Mouse (Mus musculus) ES-E14 (cell line): ENCODE data around the gene Grap2. TPM values are rescaled to one million over a fixed set of nuclear protein-coding genes. Genes with fewer than 3 reads are reported as not detected.

ENCODE experiments used
- DNase-seq: peaks from one replicate; pipeline ENCODE4 v3.0.0-alpha.2; 2013; ENCODE audit warnings: low read depth, low spot score
- H3K27ac ChIP-seq: 2 replicates; pipeline ENCODE4 v1.5.1; 2012; ENCODE audit warnings: low read depth, mild to moderate bottlenecking, low read length, moderate library complexity, mixed read lengths; ENCODE audit not compliant: poor library complexity, insufficient read depth, severe bottlenecking
- H3K36me3 ChIP-seq: 2 replicates; pipeline ENCODE4 v1.6.1; 2012; ENCODE audit warnings: mild to moderate bottlenecking, low read length, moderate library complexity, mixed read lengths; ENCODE audit not compliant: control insufficient read depth, poor library complexity, insufficient read depth, severe bottlenecking
- H3K4me1 ChIP-seq, 2 experiments: fragments of 150-350 bp in 1 of 2; sonication (generic) in 1 of 2; 2 replicates each; pipeline ENCODE4 v1.6.1; 2012; ENCODE audit warnings: low read length in 2 of 2, mild to moderate bottlenecking in 1 of 2, mixed read lengths in 1 of 2; ENCODE audit not compliant: control insufficient read depth in 2 of 2, insufficient read depth in 2 of 2, poor library complexity in 1 of 2
- H3K4me3 ChIP-seq, 2 experiments: fragments of 150-350 bp in 1 of 2; sonication (generic) in 1 of 2; 2 replicates each; pipeline ENCODE4 v1.5.1; 2012; ENCODE audit warnings: low read length in 2 of 2, low read depth in 1 of 2, mild to moderate bottlenecking in 1 of 2, mixed read lengths in 1 of 2; ENCODE audit not compliant: insufficient read depth in 1 of 2, poor library complexity in 1 of 2, severe bottlenecking in 1 of 2
- H3K9ac ChIP-seq: 2 replicates; pipeline ENCODE4 v1.6.1; 2012; ENCODE audit warnings: low read depth, mild to moderate bottlenecking, low read length, mixed read lengths; ENCODE audit not compliant: poor library complexity, insufficient read depth, severe bottlenecking
- H3K9me3 ChIP-seq: fragments of 150-350 bp; sonication (generic); 2 replicates; pipeline ENCODE4 v1.6.1; 2012; ENCODE audit warnings: low read depth, mild to moderate bottlenecking, low read length; ENCODE audit not compliant: control insufficient read depth, insufficient read depth
- CHD2 ChIP-seq: IDR thresholded peaks from 2 replicates; pipeline ENCODE4 v1.6.1; 2014; ENCODE audit warnings: mild to moderate bottlenecking, low read depth, low read length, inconsistent platforms
- HCFC1 ChIP-seq: IDR thresholded peaks from 2 replicates; pipeline ENCODE4 v1.6.1; 2012; ENCODE audit warnings: low read length, inconsistent platforms, borderline replicate concordance; ENCODE audit not compliant: insufficient read depth
- MAFK ChIP-seq: IDR thresholded peaks from 2 replicates; pipeline ENCODE4 v1.6.1; 2014; ENCODE audit warnings: mild to moderate bottlenecking, low read depth, low read length, inconsistent platforms; ENCODE audit not compliant: insufficient read depth
- ZC3H11A ChIP-seq: IDR thresholded peaks from 2 replicates; pipeline ENCODE4 v1.6.1; 2012; ENCODE audit warnings: low read depth, mild to moderate bottlenecking, inconsistent platforms, low read length, borderline replicate concordance
- ZNF384 ChIP-seq: IDR thresholded peaks from 2 replicates; pipeline ENCODE4 v1.6.1; 2012; ENCODE audit warnings: low read depth, low read length, inconsistent platforms
- in situ Hi-C, 2 experiments: fragments of 600-800 bp; cut with MboI; formaldehyde crosslinking; loops; one replicate each; pipeline ENCODE4 v1.15.1; 2025; ENCODE audit warnings: low sequenced_read_pairs in 2 of 2, inconsistent platforms in 1 of 2; ENCODE audit not compliant: unreplicated experiment in 2 of 2
- total RNA-seq: library from RNA; depleted of rRNA; stranded (reverse); fragments of 300-350 nt; gene quantifications from 2 replicates; pipeline ENCODE4 v1.2.3, GENCODE M21; 2012

Gene Grap2
- total RNA-seq, 1 experiment, result 0.45 TPM

- no peak for DNase-seq
- Histone ChIP-seq H3K4me1 (peaks cover 4 to 20% of the 10 kb centered on the region in 2 experiments; a peak in 3 of 4 replicates), H3K36me3 (no peaks in the 10 kb centered on the region), H3K27ac (no peak overlapping the region), H3K9me3 (no peaks in the 10 kb centered on the region), H3K9ac (no peak overlapping the region), H3K4me3 (no peak overlapping the region)
- TF ChIP-seq HCFC1, result no peak
- no peak for TF ChIP-seq ZC3H11A
- no peak for TF ChIP-seq MAFK
- no peak for TF ChIP-seq ZNF384
- TF ChIP-seq CHD2, result no peak
- in situ Hi-C loops, result no loop called here
Measured at GRCm38 (mm10) chr15:80617839-80618238, 45.4 kb downstream of the Grap2 start.

DNA sequence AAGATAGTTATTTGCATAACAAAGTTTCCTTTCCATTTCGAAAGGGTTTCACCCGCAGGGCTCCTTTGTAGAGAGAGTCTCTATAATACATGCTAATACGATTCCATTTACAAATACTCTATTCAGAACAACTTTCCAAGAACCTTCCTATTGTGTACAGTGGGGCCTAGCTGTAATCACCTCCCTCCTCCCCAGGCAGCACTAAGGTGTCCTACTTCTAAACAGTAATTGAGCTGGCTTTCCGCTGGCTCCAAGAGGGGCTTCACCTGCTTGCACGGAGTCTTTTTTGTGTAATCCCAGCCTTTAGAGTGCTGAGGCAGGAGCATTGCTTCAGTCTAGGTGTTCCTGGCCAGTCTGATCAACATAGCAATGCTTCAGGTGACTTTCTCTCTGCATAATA lies 46.8 kb downstream of the Grap2 start:
- Histone ChIP-seq H3K4me1 (peaks cover 4 to 20% of the 10 kb centered on the region in 2 experiments; a peak in 3 of 4 replicates), H3K9me3 (no peaks in the 10 kb centered on the region), H3K9ac (no peak overlapping the region), H3K36me3 (no peaks in the 10 kb centered on the region), H3K4me3 (no peak overlapping the region), H3K27ac (no peak overlapping the region)
- peak; percentile 42 for DNase-seq
- in situ Hi-C loops, result no loop called here
- TF ChIP-seq ZC3H11A (no peak), ZNF384 (no peak), MAFK (no peak), CHD2 (no peak), HCFC1 (no peak)

DNA sequence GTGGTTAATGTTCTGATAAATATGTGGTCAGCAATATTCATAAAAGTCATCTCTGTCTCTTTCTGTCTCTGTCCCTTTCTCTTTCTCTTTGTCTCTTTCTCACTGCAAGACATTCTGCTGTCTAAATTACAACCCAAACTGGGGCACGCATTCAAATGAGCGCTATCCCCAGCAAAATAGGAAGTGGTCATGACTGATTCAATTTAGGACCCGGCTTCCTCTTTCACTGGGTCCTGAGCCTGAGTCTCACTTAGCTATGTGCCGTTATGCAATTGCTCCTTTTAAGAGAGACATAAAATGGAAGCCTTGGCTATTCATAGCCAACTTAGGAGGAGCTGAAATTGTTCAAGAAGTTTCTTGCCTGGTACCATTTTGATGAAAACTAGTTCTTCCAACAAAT lies 47.4 kb downstream of the Grap2 start:
- in situ Hi-C loops, result no loop called here
- no peak for TF ChIP-seq ZNF384
- no peak for TF ChIP-seq MAFK
- TF ChIP-seq HCFC1, result no peak
- no peak for TF ChIP-seq CHD2
- TF ChIP-seq ZC3H11A, result no peak

DNA sequence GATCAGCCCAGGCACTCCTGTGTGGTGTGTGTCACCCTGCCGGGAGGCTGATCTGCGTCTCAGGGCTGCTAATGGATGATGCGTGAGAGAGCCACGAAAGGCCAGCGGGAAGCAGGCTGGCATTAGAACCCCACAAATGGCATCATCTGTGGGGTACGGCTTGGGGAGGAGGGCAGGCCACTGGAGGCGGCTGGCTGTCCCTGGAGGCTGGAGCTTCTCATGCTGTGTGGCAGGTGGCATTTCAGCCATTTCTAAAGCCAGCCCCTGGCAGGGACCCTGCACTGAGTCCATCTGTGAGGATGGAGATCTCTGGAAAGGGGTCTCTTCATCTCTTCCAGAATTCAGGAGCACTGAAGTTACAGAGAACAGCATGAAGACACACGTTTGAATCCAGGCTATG lies 48.0 kb downstream of the Grap2 start:
- in situ Hi-C loops, result no loop called here
- no peak for DNase-seq
- H3K27ac ChIP-seq, result no peak overlapping the region
- H3K9me3 ChIP-seq, result no peaks in the 10 kb centered on the region
- no peak overlapping the region for H3K9ac ChIP-seq
- TF ChIP-seq CHD2, result no peak
- TF ChIP-seq HCFC1, result no peak
- TF ChIP-seq ZC3H11A, result no peak
- TF ChIP-seq MAFK, result no peak
- TF ChIP-seq ZNF384, result no peak
- H3K4me1 ChIP-seq, result peaks cover 4 to 20% of the 10 kb centered on the region in 2 experiments; a peak in 3 of 4 replicates
- H3K36me3 ChIP-seq, result no peaks in the 10 kb centered on the region
- H3K4me3 ChIP-seq, result no peak overlapping the region

More for the DNA sequence above, 47.4 kb downstream of the Grap2 start:
- Histone ChIP-seq H3K27ac (no peak overlapping the region), H3K9me3 (no peaks in the 10 kb centered on the region), H3K4me3 (no peak overlapping the region), H3K9ac (no peak overlapping the region), H3K4me1 (peaks cover 4 to 20% of the 10 kb centered on the region in 2 experiments; a peak in 3 of 4 replicates), H3K36me3 (no peaks in the 10 kb centered on the region)
- no peak for DNase-seq
